Mouse (Mus musculus): ENCODE results near the gene Rsbn1l.

GRCm38 (mm10) chr5:20950855-20951650 lies 5.1 kb downstream of the Rsbn1l start:
- TF ChIP-seq EP300 (IDR thresholded peaks at IDR 0.05; ENCODE audit: low read depth), result no peak
- no peak for TF ChIP-seq CTCF (IDR thresholded peaks at IDR 0.05; ENCODE audit: low read depth)

Measured in liver, embryonic 14.5 days (tissue).